Mouse (Mus musculus) inflammation-experienced regulatory T-cells (primary cell): ENCODE data around the gene Zfp59. TPM values are rescaled to one million over a fixed set of nuclear protein-coding genes. Genes with fewer than 3 reads are reported as not detected.

ENCODE experiments used
- polyA plus RNA-seq, 2 experiments: library from polyadenylated mRNA; unstranded; fragments of 100-300 nt; shearing (Covaris generic); gene quantifications; one replicate each; pipeline ENCODE4 v1.2.1; 2017

Zfp59 gene
- 1 to 10 TPM; 7.5 to 9.3 TPM for polyA plus RNA-seq

GRCm38 (mm10) chr7:27838323-27839249 lies at the start of gene Zfp59:
Gene Zfp59, plus strand, starts transcription at chr7:27838607.

GRCm38 (mm10) chr7:27806896-27807295 lies 31.5 kb upstream of the Zfp59 start, which contains the start of gene Zfp626:
Gene Zfp626, plus strand, starts transcription at chr7:27807196.

GRCm38 (mm10) chr7:27857227-27857626 lies 18.8 kb downstream of the Zfp59 start, which contains the start of gene Zfp607a:
Gene Zfp607a, plus strand, starts transcription at chr7:27857527.

Other genes with a start within 250 kb of the Zfp59 start
- gene Akt2, start 247.1 kb upstream of the Zfp59 start, polyA plus RNA-seq, result 10 to 100 TPM; 74.8 to 82.4 TPM
- gene Ttc9b, start 184.7 kb upstream of the Zfp59 start, polyA plus RNA-seq, result under 1 TPM in 1 of 2 experiments, not detected in 1; 0.53 TPM
- gene Map3k10, start 164.0 kb upstream of the Zfp59 start, polyA plus RNA-seq, result 10 to 100 TPM; 15.6 to 22.0 TPM
- gene Zfp607b, start 149.3 kb upstream of the Zfp59 start, polyA plus RNA-seq, result 1 to 10 TPM; 4.7 to 6.7 TPM
- gene Zfp60, start 107.2 kb upstream of the Zfp59 start, polyA plus RNA-seq, result 10 to 100 TPM; 13.8 to 22.1 TPM
- gene Zfp626, start 31.4 kb upstream of the Zfp59 start, polyA plus RNA-seq, result 1 to 10 TPM; 2.4 to 5.6 TPM
- 10 to 100 TPM; 10.3 to 11.6 TPM for gene Zfp607a, start 18.9 kb downstream of the Zfp59 start, polyA plus RNA-seq
- 1 to 10 TPM; 6.5 to 9.6 TPM for gene Zfp974, start 90.9 kb downstream of the Zfp59 start, polyA plus RNA-seq
- 10 to 100 TPM; 11.7 to 12.2 TPM for gene Zfp780b, start 140.6 kb downstream of the Zfp59 start, polyA plus RNA-seq
- gene Zfp850, start 175.5 kb downstream of the Zfp59 start, polyA plus RNA-seq, result 1 to 10 TPM; 7.3 to 8.3 TPM
- 100 to 1,000 TPM; 190 to 197 TPM for gene Psmc4, start 211.5 kb downstream of the Zfp59 start, polyA plus RNA-seq
- gene Fcgbp, start 232.6 kb downstream of the Zfp59 start, polyA plus RNA-seq, result 1 to 10 TPM in 1 of 2 experiments, under 1 TPM in 1; 0.08 to 2.1 TPM